8 mouse cellular contexts compared by ENCODE assay signal in genomic region chr17:31570321-31570925, GRCm38 (mm10). TPM values are rescaled to one million over a fixed set of nuclear protein-coding genes. Genes with fewer than 3 reads are reported as not detected.
DNase-seq lines count a peak whose midpoint lies in the region; ATAC-seq and TF ChIP-seq lines count a peak whose summit lies in the region.

No protein-coding gene starts in this region.

- H3K4me2 ChIP-seq in heart, postnatal 0 days (ENCODE audit: low read depth, low read length), result no peak overlapping the region

- peaks cover 28% of the 10 kb centered on the region for H3K4me1 ChIP-seq in heart, postnatal 0 days (ENCODE audit: control insufficient read depth, insufficient read depth)
- peaks cover 29% of the 10 kb centered on the region for H3K4me1 ChIP-seq in embryonic facial prominence, embryonic 10.5 days

- H3K4me3 ChIP-seq in heart, postnatal 0 days (ENCODE audit: low read depth, low read length), result no peak overlapping the region
- H3K4me3 ChIP-seq in embryonic facial prominence, embryonic 10.5 days, result no peak overlapping the region

- peak; percentile 73 for ATAC-seq in heart, postnatal 0 days (ENCODE audit: insufficient read depth, low read depth)

- DNase-seq in heart, postnatal 0 days (ENCODE audit: low spot score), result peak; percentile 57
- no peak for DNase-seq in heart, adult 11 months
- DNase-seq in thymus, postnatal 14 days, result peak; percentile 48
- no peak for DNase-seq in thymus, postnatal 25 days
- DNase-seq in embryonic facial prominence, embryonic 10.5 days (ENCODE audit: low spot score), result peak; percentile 29
- DNase-seq in liver, result peak; percentile 49
- DNase-seq in layer of hippocampus, postnatal 14 days (ENCODE audit: low spot score in 2 of 2), result no peak
- DNase-seq in layer of hippocampus, adult 9-11 months, result no peak

- no peak overlapping the region for H3K9ac ChIP-seq in heart, postnatal 0 days (replicated peaks; ENCODE audit: low read depth, low read length)

- no peaks in the 10 kb centered on the region for H3K9me3 ChIP-seq in heart, postnatal 0 days (replicated peaks; ENCODE audit: control insufficient read depth, low read length)
- H3K9me3 ChIP-seq in embryonic facial prominence, embryonic 10.5 days, result no peaks in the 10 kb centered on the region

- WGBS in heart, postnatal 0 days, result 62% methylated on average over 9 of the region's 9 CpGs
- WGBS in embryonic facial prominence, embryonic 10.5 days, result 91% methylated on average over 9 of the region's 9 CpGs

- no peaks in the 10 kb centered on the region for H3K27me3 ChIP-seq in heart, postnatal 0 days (ENCODE audit: control insufficient read depth, insufficient read depth, low read length)
- H3K27me3 ChIP-seq in embryonic facial prominence, embryonic 10.5 days (replicated peaks; ENCODE audit: low read depth, poor library complexity, severe bottlenecking), result no peaks in the 10 kb centered on the region

- TF ChIP-seq EP300 in heart, postnatal 0 days (IDR thresholded peaks at IDR 0.05; ENCODE audit: low read depth), result no peak

- no peak overlapping the region for H3K27ac ChIP-seq in heart, postnatal 0 days (ENCODE audit: low read depth)
- H3K27ac ChIP-seq in embryonic facial prominence, embryonic 10.5 days (replicated peaks), result no peak overlapping the region

- no peaks in the 10 kb centered on the region for H3K36me3 ChIP-seq in heart, postnatal 0 days (replicated peaks; ENCODE audit: control insufficient read depth, insufficient read depth, low read length)
- H3K36me3 ChIP-seq in embryonic facial prominence, embryonic 10.5 days (replicated peaks), result peaks cover 11% of the 10 kb centered on the region; the same call in 1 of the 2 replicates

- TF ChIP-seq CTCF in heart, postnatal 0 days (IDR thresholded peaks at IDR 0.05; ENCODE audit: low read depth), result no peak

RNA-seq across cellular contexts. Expression of gene Pknox1, which starts 5.9 kb away (rescaled TPM):
- total RNA-seq in heart, postnatal 0 days (2014; rRNA removed; ENCODE audit: low replicate concordance), result 17.2 and 74.0 TPM in 2 replicates
- polyA plus RNA-seq in heart, postnatal 0 days (2015; fragmentation: Nextera tagmentation; extraction: Ambion mirVana), result 8.2 and 8.7 TPM in 2 replicates
- polyA plus RNA-seq in embryonic facial prominence, embryonic 10.5 days (2016; fragmentation: Nextera tagmentation; extraction: Ambion mirVana), result 22.9 and 25.1 TPM in 2 replicates
- 10 to 100 TPM; 15.3 to 18.9 TPM for total RNA-seq in layer of hippocampus, postnatal 14 days (2021)

RNA-seq across cellular contexts. Expression of gene Ndufv3, which starts 50.5 kb away (rescaled TPM):
- 592 and 689 TPM in 2 replicates for total RNA-seq in heart, postnatal 0 days (2014; rRNA removed; ENCODE audit: low replicate concordance)
- 1,214 and 1,242 TPM in 2 replicates for polyA plus RNA-seq in heart, postnatal 0 days (2015; fragmentation: Nextera tagmentation; extraction: Ambion mirVana)
- 242 and 244 TPM in 2 replicates for polyA plus RNA-seq in embryonic facial prominence, embryonic 10.5 days (2016; fragmentation: Nextera tagmentation; extraction: Ambion mirVana)
- total RNA-seq in layer of hippocampus, postnatal 14 days (2021), result 100 to 1,000 TPM; 319 to 320 TPM

RNA-seq across cellular contexts. Expression of gene Wdr4, which starts 50.6 kb away (rescaled TPM):
- 19.9 and 30.8 TPM in 2 replicates for total RNA-seq in heart, postnatal 0 days (2014; rRNA removed; ENCODE audit: low replicate concordance)
- polyA plus RNA-seq in heart, postnatal 0 days (2015; fragmentation: Nextera tagmentation; extraction: Ambion mirVana), result 10.4 and 11.0 TPM in 2 replicates
- polyA plus RNA-seq in embryonic facial prominence, embryonic 10.5 days (2016; fragmentation: Nextera tagmentation; extraction: Ambion mirVana), result 67.7 and 73.5 TPM in 2 replicates
- total RNA-seq in layer of hippocampus, postnatal 14 days (2021), result 10 to 100 TPM; 24.7 to 29.8 TPM

Comparison
In these comparisons a context has a peak if more than half of its experiments do, and no peak if none do; other contexts are left out.
1. DNase-seq: peak in heart, postnatal 0 days (single experiment), thymus, postnatal 14 days (single experiment), embryonic facial prominence, embryonic 10.5 days (single experiment) and liver (single experiment); none in heart, adult 11 months (single experiment), thymus, postnatal 25 days (single experiment), layer of hippocampus, postnatal 14 days (0 of 2) and layer of hippocampus, adult 9-11 months (single experiment).